Mouse (Mus musculus) thymus, adult 2 months (tissue): ENCODE measurements around the gene Kirrel3. TPM values are rescaled to one million over a fixed set of nuclear protein-coding genes. Genes with fewer than 3 reads are reported as not detected.

Experiments
- DNase-seq: peaks from one replicate; pipeline ENCODE4 v3.0.0; 2021
- H3K27ac ChIP-seq: fragments of 200-500 bp; 2 replicates; pipeline ENCODE4 v1.5.1; 2012; ENCODE audit warnings: low read length, control low read depth; ENCODE audit not compliant: control insufficient read depth, insufficient read depth
- H3K27me3 ChIP-seq: fragments of 200-500 bp; 2 replicates; pipeline ENCODE4 v1.6.1; 2012; ENCODE audit warnings: mild to moderate bottlenecking, low read length, moderate library complexity, mixed read lengths; ENCODE audit not compliant: control insufficient read depth, insufficient read depth
- H3K36me3 ChIP-seq: fragments of 200-500 bp; 2 replicates; pipeline ENCODE4 v1.6.1; 2012; ENCODE audit warnings: mild to moderate bottlenecking, low read length, moderate library complexity; ENCODE audit not compliant: control insufficient read depth, insufficient read depth
- H3K4me1 ChIP-seq: fragments of 200-500 bp; replicated peaks from 2 replicates; pipeline ENCODE4 v1.6.1; 2012; ENCODE audit warnings: low read length; ENCODE audit not compliant: control insufficient read depth, insufficient read depth
- H3K4me3 ChIP-seq: fragments of 200-500 bp; 2 replicates; pipeline ENCODE4 v1.5.1; 2012; ENCODE audit warnings: mild to moderate bottlenecking, low read length, control low read depth, moderate library complexity; ENCODE audit not compliant: control insufficient read depth, insufficient read depth
- CTCF ChIP-seq: fragments of 200-500 bp; IDR thresholded peaks from 2 replicates; pipeline ENCODE4 v1.5.1; 2012; ENCODE audit warnings: mild to moderate bottlenecking, control low read depth, low read length, moderate library complexity, borderline replicate concordance; ENCODE audit not compliant: control insufficient read depth, poor library complexity, insufficient read depth; ENCODE audit errors: extremely low read depth
- POLR2A ChIP-seq: fragments of 200-500 bp; IDR thresholded peaks from 2 replicates; pipeline ENCODE4 v1.6.1; 2012; ENCODE audit warnings: mild to moderate bottlenecking, low read length, control low read depth, moderate library complexity; ENCODE audit not compliant: control insufficient read depth, poor library complexity, insufficient read depth; ENCODE audit errors: extremely low read depth
- WGBS: fragments of 180-500 bp; shearing (Covaris S2); methylation state at CpG from one replicate; pipeline ENCODE4 v1.1.7; 2018; 5-methylcytosine and 5-hydroxymethylcytosine counted together
- polyA plus RNA-seq: library from polyadenylated mRNA; depleted of rRNA; stranded (reverse); fragments of >200 nt; gene quantifications from 2 replicates; pipeline ENCODE4 v1.2.3, GENCODE M21; 2012

The Kirrel3 gene
- polyA plus RNA-seq, 1 experiment: 1.2 TPM

DNA sequence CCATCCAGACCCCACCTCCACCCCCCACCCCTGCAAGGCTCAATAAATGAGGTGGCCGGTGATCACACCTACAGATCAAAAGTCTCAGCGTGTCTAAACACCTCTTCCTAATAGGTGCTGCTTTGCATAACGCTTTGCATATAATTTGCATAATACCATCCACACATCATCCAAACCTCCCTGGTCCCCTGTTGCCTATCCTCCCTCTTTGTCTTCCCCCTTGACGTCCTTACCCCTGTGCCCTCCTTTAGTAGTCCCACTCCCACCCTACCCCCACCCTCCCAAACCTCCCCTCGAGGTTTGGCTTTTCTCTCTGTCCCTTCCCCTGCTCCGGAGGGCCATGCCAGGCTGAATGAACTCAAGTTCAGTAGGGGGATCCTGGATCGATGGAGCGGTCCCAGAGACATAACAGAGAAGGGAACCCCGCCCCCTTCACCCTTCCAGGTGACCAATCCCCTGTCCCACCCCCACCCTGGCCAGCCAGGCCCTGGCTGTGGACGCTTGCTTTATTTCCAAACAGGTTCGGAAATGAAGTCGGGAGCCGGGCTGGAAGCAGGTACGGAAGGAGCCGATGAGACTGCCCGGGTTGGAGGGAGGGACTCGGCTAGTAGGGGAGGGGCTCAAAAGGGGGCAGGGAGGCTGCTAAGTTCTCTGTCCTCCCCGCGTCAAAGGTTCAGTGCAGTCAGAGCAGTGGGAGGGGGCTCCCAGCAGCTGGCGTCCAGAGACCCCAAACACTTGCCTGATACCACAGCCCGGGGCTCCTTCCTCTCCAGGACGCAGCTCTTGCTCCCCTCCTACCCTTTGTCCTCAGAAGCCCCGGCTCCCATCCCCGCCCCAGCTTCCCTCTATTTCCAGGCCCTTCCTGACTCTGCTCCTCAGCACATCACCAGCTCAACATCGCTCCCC, 539.1 kb downstream of the Kirrel3 start:
- no peak for TF ChIP-seq CTCF
- no peak for TF ChIP-seq POLR2A
- Histone ChIP-seq H3K27ac (no peak overlapping the region), H3K36me3 (no peaks in the 10 kb centered on the region), H3K4me1 (no peaks in the 10 kb centered on the region), H3K27me3 (no peaks in the 10 kb centered on the region; the same call in 1 of the 2 replicates), H3K4me3 (no peak overlapping the region)
- no peak for DNase-seq
- 39% methylated on average over 25 of the region's 25 CpGs for WGBS

DNA sequence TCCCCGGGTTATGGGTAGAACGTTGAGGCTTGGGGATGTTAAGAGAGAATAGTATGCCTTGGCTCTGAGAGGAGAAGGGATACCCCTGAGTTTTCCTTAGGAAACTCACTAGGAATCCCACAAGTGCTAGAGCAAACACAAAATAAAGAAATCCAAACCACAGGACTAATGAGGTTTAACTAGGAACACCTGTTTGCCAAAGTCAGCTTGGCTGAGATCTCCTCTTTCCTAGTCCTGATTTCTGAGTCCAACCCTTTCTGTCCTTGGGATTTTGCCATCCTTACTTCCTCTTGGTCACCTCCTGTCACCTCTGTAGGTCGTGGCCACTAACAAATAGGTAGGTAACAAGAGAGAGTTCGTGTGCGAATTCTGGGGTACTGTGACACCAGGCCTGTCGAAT, 540.6 kb downstream of the Kirrel3 start:
- H3K4me1 ChIP-seq: no peaks in the 10 kb centered on the region
- H3K36me3 ChIP-seq: no peaks in the 10 kb centered on the region
- WGBS: 92% methylated on average over 6 of the region's 6 CpGs
- H3K4me3 ChIP-seq: no peak overlapping the region
- TF ChIP-seq CTCF: no peak
- no peak for TF ChIP-seq POLR2A
- no peak overlapping the region for H3K27ac ChIP-seq
- no peaks in the 10 kb centered on the region; the same call in 1 of the 2 replicates for H3K27me3 ChIP-seq
- DNase-seq: no peak

- WGBS: 68% methylated on average over 6 of the region's 6 CpGs
- H3K4me1 ChIP-seq: no peaks in the 10 kb centered on the region
- no peak for DNase-seq
- no peaks in the 10 kb centered on the region for H3K36me3 ChIP-seq
- H3K27ac ChIP-seq: no peak overlapping the region
- no peaks in the 10 kb centered on the region; the same call in 1 of the 2 replicates for H3K27me3 ChIP-seq
- TF ChIP-seq CTCF (no peak), POLR2A (no peak)
- H3K4me3 ChIP-seq: no peak overlapping the region
Observed at GRCm38 (mm10) chr9:35026897-35027311, 541.2 kb downstream of the Kirrel3 start.

DNA sequence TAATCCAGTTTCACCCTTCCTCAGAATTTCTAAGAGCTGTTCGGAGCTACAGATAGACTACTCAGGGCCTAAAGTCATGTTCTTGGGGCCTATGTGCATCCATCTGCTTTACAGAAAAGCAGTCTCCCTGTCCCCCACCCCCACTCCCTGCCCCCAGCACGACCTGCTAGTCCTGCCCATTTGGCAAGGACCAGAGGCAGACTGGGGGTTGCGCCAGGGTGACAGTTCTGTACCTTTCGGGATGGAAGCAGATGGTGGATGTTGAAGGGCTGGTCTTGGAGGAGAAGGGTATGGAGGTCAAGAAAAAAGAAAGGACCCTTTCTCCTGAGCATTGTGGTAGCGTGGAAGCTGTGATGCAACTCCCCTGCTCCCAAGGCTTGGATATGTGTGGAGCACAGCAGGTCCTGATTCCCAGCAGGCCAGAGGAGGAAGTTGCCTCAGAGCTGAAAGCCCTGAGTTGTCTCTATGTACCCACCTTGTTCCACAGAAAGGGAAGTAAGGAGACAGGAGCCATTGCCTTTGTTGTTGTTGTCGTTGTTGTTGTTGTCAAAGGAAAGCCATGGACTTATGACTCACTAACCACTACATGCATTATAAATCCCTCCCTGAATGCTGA, 541.8 kb downstream of the Kirrel3 start:
- 86% methylated on average over 6 of the region's 6 CpGs for WGBS
- no peak for DNase-seq
- Histone ChIP-seq H3K4me1 (no peaks in the 10 kb centered on the region), H3K27ac (no peak overlapping the region), H3K27me3 (no peaks in the 10 kb centered on the region; the same call in 1 of the 2 replicates), H3K36me3 (no peaks in the 10 kb centered on the region), H3K4me3 (no peak overlapping the region)
- TF ChIP-seq POLR2A: no peak
- TF ChIP-seq CTCF: no peak

DNA sequence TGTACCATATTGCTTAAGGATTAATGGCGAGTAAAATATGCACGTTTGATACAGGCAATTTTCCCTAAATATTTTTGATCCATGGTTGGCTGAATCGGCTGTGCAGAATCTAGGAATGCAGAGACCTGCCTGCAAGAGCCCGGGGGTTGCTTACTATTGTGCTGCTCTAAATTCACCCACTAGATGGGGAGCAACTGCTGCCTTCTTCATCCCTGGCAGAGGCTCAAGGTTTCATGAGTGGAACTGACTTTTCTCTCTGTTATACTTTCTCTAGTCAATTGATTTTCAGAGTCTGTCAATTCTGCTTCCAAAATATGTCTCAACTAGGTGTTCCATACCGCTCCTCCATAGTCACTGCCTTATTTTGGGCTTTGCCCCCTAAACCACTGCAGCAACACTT, 545.1 kb downstream of the Kirrel3 start:
- no peak for DNase-seq
- TF ChIP-seq CTCF (no peak), POLR2A (no peak)

DNA sequence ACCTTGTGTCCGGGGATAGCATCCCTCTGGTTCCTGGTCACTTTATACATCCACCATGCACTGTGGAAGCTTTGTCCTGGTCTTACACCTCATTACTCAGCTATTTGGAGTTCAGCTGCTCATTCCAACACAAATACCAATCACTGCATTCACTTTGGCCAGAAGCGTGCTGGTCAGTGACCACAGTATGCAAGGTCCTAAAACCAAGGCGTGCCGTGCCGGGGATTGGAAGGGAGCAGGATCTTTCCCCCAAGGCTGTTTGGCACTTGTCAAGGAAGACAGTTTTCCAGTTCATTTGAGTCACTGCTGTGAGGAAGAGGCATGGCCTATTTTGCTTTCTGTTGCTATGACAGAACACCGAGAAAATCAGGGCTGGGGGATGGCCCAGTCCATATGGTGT, 546.8 kb downstream of the Kirrel3 start:
- TF ChIP-seq CTCF (no peak), POLR2A (no peak)
- Histone ChIP-seq H3K4me3 (no peak overlapping the region), H3K27me3 (no peaks in the 10 kb centered on the region), H3K36me3 (no peaks in the 10 kb centered on the region), H3K27ac (no peak overlapping the region), H3K4me1 (no peaks in the 10 kb centered on the region)
- DNase-seq: no peak
- 97% methylated on average over 6 of the region's 6 CpGs for WGBS

More for the DNA sequence above, 545.1 kb downstream of the Kirrel3 start:
- H3K4me1 ChIP-seq: no peaks in the 10 kb centered on the region
- 83% methylated on average over 5 of the region's 5 CpGs for WGBS
- H3K4me3 ChIP-seq: no peak overlapping the region
- no peak overlapping the region for H3K27ac ChIP-seq
- no peaks in the 10 kb centered on the region for H3K27me3 ChIP-seq
- H3K36me3 ChIP-seq: no peaks in the 10 kb centered on the region
